Mouse (Mus musculus): ENCODE results near the gene Col13a1.

The Col13a1 gene

DNA sequence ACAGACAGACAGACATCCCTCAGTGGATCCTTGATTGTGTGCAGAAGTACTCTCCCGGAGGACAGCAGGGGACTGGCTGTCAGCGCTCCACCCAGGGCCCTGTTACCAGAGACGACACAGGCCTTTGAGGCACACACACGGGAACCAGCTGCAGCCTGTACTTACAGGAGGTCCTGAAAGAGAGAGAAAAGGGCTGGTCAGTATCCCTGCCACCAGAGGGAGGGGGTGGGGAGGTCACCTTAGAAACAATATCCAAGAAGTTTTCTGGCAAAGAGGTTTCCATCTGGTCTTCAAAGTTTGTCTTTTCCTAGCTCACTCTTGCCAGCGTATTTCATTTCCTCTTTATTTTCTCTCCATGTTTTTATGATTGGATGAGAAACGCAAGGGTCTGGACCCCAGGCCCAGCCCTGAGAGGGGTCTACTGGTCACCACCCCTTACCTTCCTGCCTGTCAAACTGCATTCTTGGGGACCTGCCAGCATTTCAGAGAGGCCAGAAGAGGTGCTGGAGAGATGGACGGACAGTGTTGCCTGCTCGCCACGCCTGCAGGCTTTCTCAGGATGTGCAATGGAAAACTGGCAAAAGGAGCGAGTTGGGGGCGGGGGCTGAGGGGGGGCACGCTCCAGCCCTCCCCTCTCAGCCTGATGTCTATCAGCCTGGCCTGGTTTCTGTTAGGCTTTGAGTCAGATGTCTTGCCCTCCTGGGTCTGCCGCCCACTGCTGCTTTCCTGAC, 58.8 kb downstream of the Col13a1 start:
- in situ Hi-C loops (cut with MboI; ENCODE audit: low pct_unique_long_range_greater_than_20kb in 1 of 2, low sequenced_read_pairs in 2 of 2, unreplicated experiment in 1 of 2): no loop called here

DNA sequence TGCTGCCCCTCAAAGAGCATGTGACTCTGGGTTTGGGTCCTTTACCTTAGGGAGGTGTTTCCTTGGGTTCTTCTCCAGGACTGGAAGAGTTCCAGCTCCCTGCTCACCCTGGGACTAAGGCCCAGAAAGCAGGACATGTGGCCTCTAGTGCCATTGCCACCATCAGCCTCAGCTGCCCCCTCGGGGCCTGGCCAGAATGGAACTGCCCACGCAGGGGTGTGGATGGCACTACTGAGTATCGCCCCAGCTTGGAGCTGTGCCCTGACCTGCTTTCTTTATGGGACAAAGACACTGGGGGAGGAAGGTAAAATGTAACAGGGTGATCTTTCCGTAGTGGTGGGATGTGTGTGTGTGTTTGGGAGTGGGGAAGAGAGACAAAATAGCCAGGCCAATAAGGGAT, 59.4 kb downstream of the Col13a1 start:
- in situ Hi-C loops (cut with MboI; ENCODE audit: low pct_unique_long_range_greater_than_20kb in 1 of 2, low sequenced_read_pairs in 2 of 2, unreplicated experiment in 1 of 2): no loop called here

DNA sequence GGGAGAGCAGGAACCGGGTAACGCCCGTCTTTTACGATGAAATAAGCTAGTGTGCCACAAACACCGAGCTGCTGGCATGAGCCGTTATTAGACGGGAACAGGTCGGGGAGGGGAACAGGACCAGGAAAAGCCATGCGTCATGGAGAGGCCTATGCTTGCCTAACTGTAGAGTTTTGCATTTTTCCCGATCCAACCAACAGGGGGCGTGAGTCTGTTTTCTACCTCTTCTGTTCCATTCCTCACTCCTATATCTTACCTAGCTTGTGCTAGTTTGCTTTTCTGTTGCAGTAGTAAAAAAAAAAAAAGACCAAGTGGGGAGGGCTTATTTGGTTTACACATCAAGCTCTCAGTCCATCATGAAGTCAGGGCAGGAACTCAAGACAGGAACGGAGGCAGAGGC, 61.8 kb downstream of the Col13a1 start:
- in situ Hi-C loops (cut with MboI; ENCODE audit: low pct_unique_long_range_greater_than_20kb in 1 of 2, low sequenced_read_pairs in 2 of 2, unreplicated experiment in 1 of 2): no loop called here

- in situ Hi-C loops (cut with MboI; ENCODE audit: low pct_unique_long_range_greater_than_20kb in 1 of 2, low sequenced_read_pairs in 2 of 2, unreplicated experiment in 1 of 2): no loop called here
Observed at GRCm38 (mm10) chr10:61911770-61912169, 67.1 kb downstream of the Col13a1 start.

GRCm38 (mm10) chr10:61909004-61909403, 69.9 kb downstream of the Col13a1 start:
- in situ Hi-C loops (cut with MboI; ENCODE audit: low pct_unique_long_range_greater_than_20kb in 1 of 2, low sequenced_read_pairs in 2 of 2, unreplicated experiment in 1 of 2): no loop called here

- in situ Hi-C loops (cut with MboI; ENCODE audit: low pct_unique_long_range_greater_than_20kb in 1 of 2, low sequenced_read_pairs in 2 of 2, unreplicated experiment in 1 of 2): no loop called here
Observed at GRCm38 (mm10) chr10:61906226-61906625, 72.7 kb downstream of the Col13a1 start.

- in situ Hi-C loops (cut with MboI; ENCODE audit: low pct_unique_long_range_greater_than_20kb in 1 of 2, low sequenced_read_pairs in 2 of 2, unreplicated experiment in 1 of 2): no loop called here
Observed at GRCm38 (mm10) chr10:61905308-61905707, 73.6 kb downstream of the Col13a1 start.

GRCm38 (mm10) chr10:61898116-61898515, 80.8 kb downstream of the Col13a1 start:
- in situ Hi-C loops (cut with MboI; ENCODE audit: low pct_unique_long_range_greater_than_20kb in 1 of 2, low sequenced_read_pairs in 2 of 2, unreplicated experiment in 1 of 2): no loop called here

DNA sequence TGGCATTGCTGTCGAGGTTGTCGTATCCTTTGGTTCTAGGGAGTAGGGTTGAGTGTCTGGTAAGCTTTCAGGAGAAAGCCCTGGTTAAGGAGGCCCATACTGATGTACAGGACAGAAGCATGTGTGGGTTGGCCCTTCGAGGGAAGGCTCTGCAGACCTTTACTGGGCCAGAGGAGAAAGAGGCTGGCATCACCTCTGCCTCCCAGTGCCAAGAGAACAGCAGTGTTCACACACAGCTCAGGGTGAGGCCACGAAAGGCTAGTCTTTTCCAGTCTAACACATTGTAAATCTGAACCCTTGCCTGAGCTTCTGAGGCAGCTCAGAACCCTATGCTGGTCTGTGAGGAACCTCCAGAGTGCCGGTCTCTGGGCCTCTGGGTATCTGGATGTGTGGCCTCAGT, 84.3 kb downstream of the Col13a1 start:
- in situ Hi-C loops (cut with MboI; ENCODE audit: low pct_unique_long_range_greater_than_20kb in 1 of 2, low sequenced_read_pairs in 2 of 2, unreplicated experiment in 1 of 2): no loop called here

- in situ Hi-C loops (cut with MboI; ENCODE audit: low pct_unique_long_range_greater_than_20kb in 1 of 2, low sequenced_read_pairs in 2 of 2, unreplicated experiment in 1 of 2): no loop called here
Observed at GRCm38 (mm10) chr10:61891138-61891537, 87.8 kb downstream of the Col13a1 start.

DNA sequence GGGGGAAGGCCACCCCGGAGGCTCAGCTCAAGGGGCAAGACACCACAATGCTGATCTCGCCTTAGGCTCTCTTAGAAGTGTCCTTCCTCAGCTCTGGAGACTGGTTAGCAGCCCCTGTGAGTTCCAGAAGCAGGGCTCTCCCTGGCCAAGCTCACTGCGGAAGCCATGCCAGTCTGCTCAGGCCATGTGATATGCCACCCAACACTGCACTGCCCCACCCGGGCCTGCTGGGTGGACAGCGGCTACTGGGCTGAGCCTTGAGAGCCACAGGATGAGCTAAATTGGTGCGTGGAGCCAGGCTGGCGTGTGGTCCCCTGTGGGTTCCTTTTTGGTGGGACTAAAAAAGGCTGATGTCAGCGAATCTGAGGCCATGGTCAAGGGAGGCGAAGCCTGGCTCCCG, 88.6 kb downstream of the Col13a1 start:
- in situ Hi-C loops (cut with MboI; ENCODE audit: low pct_unique_long_range_greater_than_20kb in 1 of 2, low sequenced_read_pairs in 2 of 2, unreplicated experiment in 1 of 2): no loop called here

- in situ Hi-C loops (cut with MboI; ENCODE audit: low pct_unique_long_range_greater_than_20kb in 1 of 2, low sequenced_read_pairs in 2 of 2, unreplicated experiment in 1 of 2): loop anchor here (5.0 kb wide), 3 partner anchors 93 to 223 kb away; partner anchors contain the start of gene Col13a1 (in 1 of the 2)
Observed at GRCm38 (mm10) chr10:61879427-61879826, 99.5 kb downstream of the Col13a1 start.

- in situ Hi-C loops (cut with MboI; ENCODE audit: low pct_unique_long_range_greater_than_20kb in 1 of 2, low sequenced_read_pairs in 2 of 2, unreplicated experiment in 1 of 2): loop anchor here (5.0 kb wide), 3 partner anchors 95 to 225 kb away; partner anchors contain the start of gene Col13a1 (in 1 of the 2)
Observed at GRCm38 (mm10) chr10:61877787-61878186, 101.1 kb downstream of the Col13a1 start.

DNA sequence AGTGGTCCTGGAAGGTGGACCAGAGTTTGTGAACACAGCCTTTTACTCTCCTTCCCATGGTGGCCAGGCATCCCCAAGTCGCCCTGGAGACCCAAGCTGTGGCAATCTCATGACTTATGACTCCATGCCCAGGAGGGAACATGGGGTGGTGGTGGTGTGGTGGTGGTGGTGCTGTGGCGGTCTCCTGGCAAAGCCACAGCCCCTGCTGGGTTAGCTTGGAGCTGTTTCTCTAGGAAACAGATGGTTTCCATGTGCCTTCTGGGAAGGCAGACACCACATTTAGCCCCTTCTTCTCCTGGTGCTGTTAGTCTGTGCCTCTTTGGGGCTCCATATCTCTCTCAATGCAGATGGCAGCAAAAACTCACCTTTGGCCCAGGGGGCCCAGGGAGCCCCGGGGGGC, 109.1 kb downstream of the Col13a1 start:
- in situ Hi-C loops (cut with MboI; ENCODE audit: low pct_unique_long_range_greater_than_20kb in 1 of 2, low sequenced_read_pairs in 2 of 2, unreplicated experiment in 1 of 2): loop anchor here in 1 of 2 experiments (5.0 kb wide), 1 partner anchor 32 kb away; no protein-coding TSS in a partner anchor

- in situ Hi-C loops (cut with MboI; ENCODE audit: low pct_unique_long_range_greater_than_20kb in 1 of 2, low sequenced_read_pairs in 2 of 2, unreplicated experiment in 1 of 2): no loop called here
Observed at GRCm38 (mm10) chr10:61866045-61866580, 112.8 kb downstream of the Col13a1 start.

GRCm38 (mm10) chr10:61859451-61859850, 119.5 kb downstream of the Col13a1 start:
- in situ Hi-C loops (cut with MboI; ENCODE audit: low pct_unique_long_range_greater_than_20kb in 1 of 2, low sequenced_read_pairs in 2 of 2, unreplicated experiment in 1 of 2): no loop called here

DNA sequence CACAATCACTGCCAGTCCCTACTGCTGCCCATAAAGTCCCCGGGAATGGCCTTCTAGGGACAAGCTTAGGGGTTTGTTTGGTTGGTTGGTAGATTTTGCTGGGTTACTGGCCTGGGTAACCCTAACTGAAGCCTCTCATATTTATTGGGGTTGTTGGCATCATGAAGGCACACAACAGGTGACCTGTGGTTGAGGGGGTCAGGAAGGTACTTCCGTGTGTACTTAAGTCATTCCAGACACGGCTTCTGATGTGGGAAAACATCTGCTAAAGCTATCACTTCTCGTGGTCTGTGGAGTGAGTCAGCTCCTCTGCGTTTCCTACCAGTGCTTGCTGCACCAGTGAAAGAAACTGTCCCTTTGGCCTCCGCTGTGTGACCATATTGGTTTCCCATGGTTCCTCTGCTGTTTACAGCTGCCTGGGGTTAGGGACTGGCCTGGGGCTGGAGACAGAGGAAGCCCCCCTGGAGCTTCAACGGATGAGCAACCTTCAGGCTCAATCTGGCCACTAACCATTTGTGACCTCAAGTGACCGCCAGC, 123.7 kb downstream of the Col13a1 start:
- in situ Hi-C loops (cut with MboI; ENCODE audit: low pct_unique_long_range_greater_than_20kb in 1 of 2, low sequenced_read_pairs in 2 of 2, unreplicated experiment in 1 of 2): no loop called here

- in situ Hi-C loops (cut with MboI; ENCODE audit: low pct_unique_long_range_greater_than_20kb in 1 of 2, low sequenced_read_pairs in 2 of 2, unreplicated experiment in 1 of 2): no loop called here
Observed at GRCm38 (mm10) chr10:61852824-61853223, 126.1 kb downstream of the Col13a1 start.

GRCm38 (mm10) chr10:61848553-61848952, 130.4 kb downstream of the Col13a1 start:
- in situ Hi-C loops (cut with MboI; ENCODE audit: low pct_unique_long_range_greater_than_20kb in 1 of 2, low sequenced_read_pairs in 2 of 2, unreplicated experiment in 1 of 2): no loop called here

- in situ Hi-C loops (cut with MboI; ENCODE audit: low pct_unique_long_range_greater_than_20kb in 1 of 2, low sequenced_read_pairs in 2 of 2, unreplicated experiment in 1 of 2): no loop called here
Observed at GRCm38 (mm10) chr10:61845476-61845875, 133.4 kb downstream of the Col13a1 start.

Data from mouse embryonic stem cell (cell line).